Mouse (Mus musculus): ENCODE measurements around the gene Mtap.
A peak's percentile ranks its signal among the peaks of the same experiment; 100 is the strongest.

The Mtap gene

GRCm38 (mm10) chr4:89137542-89138360 lies 829 bp downstream of the Mtap start:
- peak; percentile 49 for DNase-seq (ENCODE audit: low spot score)

GRCm38 (mm10) chr4:89138361-89138651 lies 1.4 kb downstream of the Mtap start:
- no peak for DNase-seq (ENCODE audit: low spot score)

- peak; percentile 68 for DNase-seq (ENCODE audit: low spot score)
Observed at GRCm38 (mm10) chr4:89140832-89141231, 3.9 kb downstream of the Mtap start.

GRCm38 (mm10) chr4:89145409-89145808 lies 8.5 kb downstream of the Mtap start:
- peak; percentile 72 for DNase-seq (ENCODE audit: low spot score)

- no peak for DNase-seq (ENCODE audit: low spot score)
Observed at GRCm38 (mm10) chr4:89146291-89146690, 9.4 kb downstream of the Mtap start.

GRCm38 (mm10) chr4:89149261-89149660 lies 12.3 kb downstream of the Mtap start:
- DNase-seq (ENCODE audit: low spot score): no peak

- DNase-seq (ENCODE audit: low spot score): no peak
Observed at GRCm38 (mm10) chr4:89161389-89161788, 24.5 kb downstream of the Mtap start.

GRCm38 (mm10) chr4:89162496-89162895 lies 25.6 kb downstream of the Mtap start:
- no peak for DNase-seq (ENCODE audit: low spot score)

GRCm38 (mm10) chr4:89163613-89164012 lies 26.7 kb downstream of the Mtap start:
- no peak for DNase-seq (ENCODE audit: low spot score)

GRCm38 (mm10) chr4:89164681-89165080 lies 27.8 kb downstream of the Mtap start:
- no peak for DNase-seq (ENCODE audit: low spot score)

- DNase-seq (ENCODE audit: low spot score): no peak
Observed at GRCm38 (mm10) chr4:89168877-89169276, 32.0 kb downstream of the Mtap start.

- DNase-seq (ENCODE audit: low spot score): no peak
Observed at GRCm38 (mm10) chr4:89169739-89170138, 32.8 kb downstream of the Mtap start.

- no peak for DNase-seq (ENCODE audit: low spot score)
Observed at GRCm38 (mm10) chr4:89170931-89171330, 34.0 kb downstream of the Mtap start.

GRCm38 (mm10) chr4:89172873-89173605 lies 36.1 kb downstream of the Mtap start:
- DNase-seq (ENCODE audit: low spot score): no peak

GRCm38 (mm10) chr4:89177514-89178307 lies 40.8 kb downstream of the Mtap start:
- no peak for DNase-seq (ENCODE audit: low spot score)

- DNase-seq (ENCODE audit: low spot score): no peak
Observed at GRCm38 (mm10) chr4:89180121-89180520, 43.2 kb downstream of the Mtap start.

GRCm38 (mm10) chr4:89181656-89182055 lies 44.7 kb downstream of the Mtap start:
- DNase-seq (ENCODE audit: low spot score): no peak

- no peak for DNase-seq (ENCODE audit: low spot score)
Observed at GRCm38 (mm10) chr4:89182486-89182885, 45.6 kb downstream of the Mtap start.

GRCm38 (mm10) chr4:89195481-89195880 lies 58.6 kb downstream of the Mtap start:
- no peak for DNase-seq (ENCODE audit: low spot score)

GRCm38 (mm10) chr4:89197128-89197527 lies 60.2 kb downstream of the Mtap start:
- no peak for DNase-seq (ENCODE audit: low spot score)

GRCm38 (mm10) chr4:89200806-89201205 lies 63.9 kb downstream of the Mtap start:
- DNase-seq (ENCODE audit: low spot score): no peak

- DNase-seq (ENCODE audit: low spot score): no peak
Observed at GRCm38 (mm10) chr4:89209310-89209709, 72.4 kb downstream of the Mtap start.

GRCm38 (mm10) chr4:89210314-89210713 lies 73.4 kb downstream of the Mtap start:
- no peak for DNase-seq (ENCODE audit: low spot score)
